Mouse (Mus musculus) right cerebral cortex, postnatal 14 days (tissue): ENCODE results near the gene Slc39a11.
A peak's percentile ranks its signal among the peaks of the same experiment; 100 is the strongest.
"Not testable (repeated sequence)": the region's sequence is repeated elsewhere in the genome, so short reads cannot be mapped to it uniquely, and the experiment has no call there.

Experiments used
- DNase-seq: peaks from one replicate; pipeline ENCODE4 v3.0.0; 2022

Gene Slc39a11

DNA sequence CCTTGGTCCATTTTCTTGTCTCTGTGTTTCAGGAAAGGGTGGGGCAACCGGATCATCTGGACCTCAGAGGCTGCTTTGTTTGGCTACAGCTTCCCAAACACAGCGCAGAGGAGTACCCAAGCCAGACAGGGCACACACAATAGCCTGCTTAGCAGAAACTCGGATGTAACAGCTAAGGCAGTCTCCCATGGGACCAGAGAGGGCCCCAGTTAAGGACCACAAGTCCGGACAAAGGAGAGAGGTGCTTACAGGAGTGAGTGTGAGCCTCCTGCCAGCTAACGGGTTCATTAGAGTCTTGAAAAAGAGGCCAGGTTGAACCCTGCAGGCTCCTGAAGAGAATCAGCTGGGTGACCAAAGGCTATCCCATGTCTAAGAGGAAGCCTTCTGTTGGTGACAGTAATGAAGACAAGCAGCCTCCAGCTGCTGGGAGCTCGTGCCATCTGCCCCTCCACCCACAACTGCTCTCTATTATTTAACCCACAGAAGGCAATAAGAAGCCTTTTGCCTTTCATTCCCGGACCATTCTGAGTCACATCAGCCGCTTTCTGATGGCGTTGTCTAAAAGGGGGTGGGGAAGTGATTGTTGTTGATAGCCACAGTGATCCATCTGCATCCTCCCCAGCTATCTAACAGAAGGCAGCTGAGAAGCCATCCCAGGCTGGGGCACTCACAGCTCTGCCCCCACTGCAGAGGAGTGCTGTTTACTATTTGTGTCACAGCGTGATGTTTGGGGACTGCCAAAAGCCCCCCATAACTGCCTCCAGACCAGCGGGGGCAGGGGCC lies 65.8 kb downstream of the Slc39a11 start:
- no peak for DNase-seq

DNA sequence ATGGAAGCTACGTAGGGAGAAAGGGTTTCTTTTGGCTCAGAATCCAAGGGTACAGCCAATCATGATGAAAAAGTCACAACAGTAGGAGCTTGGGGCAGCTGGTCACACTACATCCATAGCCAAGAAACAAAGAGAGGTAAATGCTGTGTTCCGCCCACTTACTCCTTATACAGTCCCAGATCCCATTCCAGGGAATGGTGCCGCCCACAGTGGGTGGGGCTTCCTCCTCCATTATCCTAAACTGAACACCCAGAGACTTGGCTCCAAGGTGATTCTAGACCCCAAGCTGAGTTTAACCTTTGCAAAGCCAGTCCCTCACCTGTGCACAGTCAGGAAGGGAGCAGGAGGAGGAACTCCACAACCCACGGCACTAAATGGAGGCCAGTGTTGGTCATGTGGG lies 72.7 kb downstream of the Slc39a11 start:
- no peak for DNase-seq

DNA sequence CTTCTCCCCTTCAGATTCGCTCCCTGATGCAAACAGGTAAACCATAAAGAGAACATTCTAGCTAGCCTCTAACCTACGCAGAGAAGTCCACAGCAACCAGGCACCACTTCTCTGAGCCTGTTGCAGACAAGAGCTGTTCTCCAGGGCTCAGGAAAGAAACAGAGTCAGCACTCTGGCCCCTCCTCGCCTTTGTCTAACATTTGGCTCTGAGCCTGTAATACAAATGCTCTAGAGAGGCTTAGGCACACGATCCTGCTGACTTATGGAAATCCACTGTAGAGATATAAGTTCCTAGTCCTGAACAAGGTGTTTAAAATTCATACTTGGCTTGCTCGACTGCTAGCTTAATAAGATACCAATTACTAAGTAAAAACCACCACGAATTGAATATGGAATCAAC lies 77.2 kb downstream of the Slc39a11 start:
- DNase-seq = no peak

DNA sequence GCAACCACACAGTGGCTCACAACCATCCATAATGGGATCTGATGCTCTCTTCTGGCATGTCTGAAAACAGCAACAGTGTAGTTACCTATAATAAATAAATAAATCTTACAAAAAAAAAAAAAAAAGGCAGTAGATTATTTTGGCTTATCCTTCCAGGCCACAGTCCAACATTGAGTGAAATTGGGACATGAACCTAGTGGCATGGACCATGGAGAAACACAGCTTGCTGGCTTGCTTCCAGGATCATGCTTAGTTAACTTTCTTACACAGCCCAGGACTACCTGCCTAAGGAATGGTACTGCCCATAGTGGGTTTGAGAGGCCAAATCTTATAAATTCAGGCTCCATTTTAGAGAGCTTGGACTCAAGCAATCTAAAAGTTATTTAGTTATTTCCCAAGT lies 78.3 kb downstream of the Slc39a11 start:
- DNase-seq = no peak

DNA sequence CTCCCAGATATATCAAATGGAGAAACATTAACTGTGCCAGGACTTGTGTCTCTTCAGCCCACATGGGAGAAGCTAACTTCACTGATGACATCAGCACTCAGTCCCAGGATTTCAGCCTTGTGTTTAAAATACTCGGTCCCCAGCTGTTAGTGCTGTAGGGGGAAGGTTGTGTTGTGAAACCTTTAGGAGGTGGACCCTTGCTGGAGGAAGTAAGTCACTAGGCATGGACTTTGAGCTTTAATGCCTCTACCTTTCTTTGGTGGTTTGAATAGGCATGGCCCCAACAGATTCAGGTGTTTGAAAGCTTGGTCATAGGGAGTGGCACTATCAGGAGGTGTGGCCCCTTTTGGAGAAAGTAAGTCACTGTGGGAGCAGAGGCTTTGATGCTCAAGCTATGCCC lies 80.9 kb downstream of the Slc39a11 start:
- DNase-seq = no peak

DNA sequence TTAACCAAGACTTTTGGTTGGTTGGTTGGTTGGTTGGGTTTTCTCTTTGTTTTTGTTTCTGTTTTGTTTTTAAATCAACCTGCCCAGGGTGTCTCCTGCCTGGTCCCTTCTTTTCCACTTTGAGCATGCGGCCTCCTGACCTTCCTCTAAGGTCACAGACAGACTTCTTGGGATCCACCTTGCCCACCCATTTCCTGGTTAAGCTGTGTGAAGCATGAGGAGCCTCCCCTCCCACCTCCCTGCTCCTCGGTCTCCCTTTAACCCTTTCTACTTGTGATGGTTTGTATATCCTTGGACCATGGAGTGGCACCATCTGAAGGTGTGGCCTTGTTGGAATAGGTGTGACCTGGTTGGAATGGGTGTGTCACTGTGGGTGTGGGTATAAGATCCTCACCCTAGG lies 82.0 kb downstream of the Slc39a11 start:
- not testable (repeated sequence) for DNase-seq

DNA sequence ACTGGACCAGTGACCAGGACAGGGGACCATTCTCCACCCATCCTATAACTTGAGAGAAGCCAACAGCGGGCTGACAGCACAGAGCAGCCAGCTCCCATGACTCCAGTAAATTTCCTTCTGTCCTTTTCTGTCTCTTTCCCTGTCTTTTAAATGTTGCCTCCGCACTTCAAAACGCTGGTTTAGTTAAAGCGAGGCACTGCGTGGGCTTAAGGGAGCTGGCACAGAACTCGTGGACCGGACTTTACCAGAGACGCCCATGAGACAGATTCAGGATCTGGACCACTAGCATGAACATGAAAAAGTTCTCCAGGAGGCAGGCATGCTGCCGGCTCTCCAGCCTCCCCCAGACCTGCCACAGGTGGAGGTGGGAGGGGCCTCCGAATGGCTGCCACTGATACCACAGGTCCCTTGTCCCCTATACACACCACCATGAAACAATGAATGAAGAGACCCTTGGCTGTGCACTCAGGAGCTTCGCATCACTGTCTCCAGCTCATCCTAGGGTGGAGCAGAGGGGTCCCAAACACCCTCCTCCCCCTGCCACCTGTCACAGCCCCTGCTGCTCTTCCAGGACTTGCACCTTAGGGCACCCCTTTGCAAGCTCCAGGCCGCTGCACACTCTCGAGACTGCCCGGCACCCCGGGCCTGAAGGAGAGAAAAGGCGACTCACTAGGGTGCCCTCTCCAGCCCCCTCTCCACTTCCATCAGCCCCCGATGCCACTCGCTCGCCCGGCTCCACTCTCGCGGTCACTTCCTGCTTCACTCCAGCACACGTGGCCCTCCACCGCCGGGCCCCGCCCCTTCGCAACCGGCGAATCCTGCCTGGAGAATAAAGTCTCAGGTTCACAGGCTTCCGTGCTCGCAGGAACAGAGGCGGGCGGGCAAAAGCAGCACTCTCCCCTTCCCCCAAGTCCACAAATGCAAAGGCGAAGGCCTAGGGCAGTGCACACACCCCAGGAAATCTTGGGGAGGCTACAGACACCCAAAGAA lies 84.6 kb downstream of the Slc39a11 start:
- peak; percentile 75 for DNase-seq

DNA sequence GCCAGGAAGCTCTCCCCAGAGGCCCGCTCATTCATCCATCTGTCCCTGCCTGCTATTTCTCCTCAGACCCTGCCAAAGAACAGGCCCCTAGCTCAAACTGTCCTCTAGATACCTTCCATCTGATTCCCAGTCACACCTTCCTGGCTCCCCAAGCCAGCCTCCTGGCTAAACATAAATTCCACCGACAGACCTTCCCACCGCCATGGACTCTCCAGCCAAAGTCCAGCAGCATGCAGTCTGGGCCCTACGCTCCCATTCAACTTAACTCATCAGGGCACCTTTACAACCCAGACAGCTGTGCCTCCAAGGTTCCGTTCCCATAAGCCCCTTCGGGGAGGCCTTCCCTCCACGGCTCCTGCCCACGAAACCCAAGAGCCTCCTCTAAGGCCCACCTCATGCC lies 87.6 kb downstream of the Slc39a11 start:
- no peak for DNase-seq

DNA sequence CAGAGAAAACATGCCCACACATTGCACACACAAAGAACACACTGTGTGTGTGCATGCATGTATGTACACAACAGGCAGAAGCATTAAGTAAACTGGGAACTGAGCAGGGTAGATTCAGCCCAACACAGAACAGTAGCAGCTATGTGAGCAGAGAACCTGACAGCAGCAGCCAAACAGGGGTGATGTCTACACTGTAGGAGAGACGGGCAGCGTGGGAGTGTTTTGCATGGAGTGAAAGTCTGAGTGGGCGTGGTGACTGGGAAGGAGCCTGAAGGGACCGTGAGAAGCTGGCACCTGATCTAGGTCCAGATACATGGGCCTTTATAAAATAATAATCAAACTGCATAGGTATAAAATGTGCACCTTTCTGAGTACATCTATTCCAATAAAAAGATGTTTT lies 89.7 kb downstream of the Slc39a11 start:
- DNase-seq = no peak

DNA sequence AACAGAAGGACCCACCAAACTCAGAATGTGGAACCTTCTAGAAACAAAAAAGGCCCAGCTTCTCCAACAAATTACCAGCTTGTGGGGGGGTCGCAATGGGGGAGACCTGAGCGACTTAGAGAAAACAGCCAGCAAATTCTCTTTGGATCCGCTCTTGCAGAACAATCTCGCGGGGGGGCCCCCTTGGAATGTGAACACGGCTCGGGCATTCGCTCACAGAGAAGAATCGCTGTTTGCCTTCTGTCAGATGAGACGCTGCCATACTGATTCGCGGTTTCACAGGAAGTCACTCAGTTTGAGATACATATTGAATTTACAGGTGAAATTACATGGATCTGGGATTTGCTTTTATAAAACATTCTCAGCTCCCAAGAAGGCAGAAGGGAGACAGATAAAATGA lies 91.4 kb downstream of the Slc39a11 start:
- no peak for DNase-seq

DNA sequence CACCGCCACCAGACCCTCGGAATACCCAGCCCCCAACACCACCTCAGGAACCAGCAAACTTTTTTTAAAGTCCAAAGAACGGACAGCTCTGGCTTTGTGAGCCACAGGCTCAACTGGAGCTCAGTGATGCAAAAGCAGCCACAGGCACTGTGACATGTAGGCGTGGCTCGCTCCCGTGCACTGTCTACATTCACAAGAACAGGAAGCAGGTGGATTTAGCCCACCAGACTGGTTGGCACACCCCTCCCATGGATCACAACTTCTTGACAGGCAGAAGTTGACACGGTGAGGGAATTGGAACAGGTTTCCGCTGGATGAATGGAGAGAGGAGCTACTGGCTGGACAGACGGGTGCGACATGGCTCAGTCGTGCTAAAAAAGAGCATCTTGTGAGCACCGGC lies 93.7 kb downstream of the Slc39a11 start:
- no peak for DNase-seq

DNA sequence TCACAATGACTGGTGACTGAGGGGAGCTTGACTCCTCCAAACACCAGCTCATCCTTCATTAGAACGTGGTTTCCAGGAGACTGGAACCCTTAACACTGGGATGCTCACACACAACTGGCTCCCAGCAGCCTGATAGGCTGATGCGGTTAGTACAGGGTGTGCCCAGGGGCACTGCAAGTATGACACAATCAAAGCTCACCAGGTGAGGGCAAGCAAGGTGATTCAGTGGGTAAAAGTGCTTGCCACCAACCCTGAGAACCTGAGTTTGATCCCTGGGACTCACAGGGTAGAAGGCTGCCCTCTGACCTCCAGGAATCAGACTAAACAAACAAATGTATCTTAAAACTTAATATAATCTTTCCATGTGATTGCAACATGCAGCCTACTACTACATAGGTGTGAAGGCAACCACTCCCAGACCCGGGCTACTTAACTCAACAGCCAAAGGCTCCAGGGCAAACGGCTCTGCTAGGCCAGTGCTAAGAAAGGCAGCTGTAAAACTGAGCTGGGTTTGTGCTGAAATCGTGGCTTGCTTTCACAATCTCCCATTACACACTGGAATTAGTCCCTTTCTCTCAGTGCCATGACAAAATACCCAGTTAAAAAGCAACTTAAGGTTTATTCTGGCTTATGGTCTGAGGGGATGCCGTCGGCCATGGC lies 95.0 kb downstream of the Slc39a11 start:
- DNase-seq = no peak

DNA sequence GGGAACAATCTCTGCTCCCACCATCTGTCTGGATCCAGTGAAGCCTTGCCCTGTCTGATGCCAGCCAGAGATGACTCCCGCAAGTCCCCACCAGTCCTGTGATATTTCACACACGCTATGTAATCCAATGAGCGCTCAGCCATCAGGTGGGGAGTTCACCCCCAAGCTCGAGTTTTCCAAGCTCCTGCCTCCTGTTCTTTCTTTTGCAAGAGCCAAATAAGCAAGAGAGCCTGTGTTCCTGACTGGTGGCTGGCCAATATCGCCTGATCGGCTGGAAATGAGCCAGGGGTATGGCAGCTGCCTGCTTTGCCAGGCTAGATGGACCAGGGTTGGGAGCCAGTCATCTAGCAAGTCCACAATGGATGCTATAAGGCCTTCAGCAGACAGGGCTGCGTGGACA lies 95.7 kb downstream of the Slc39a11 start:
- DNase-seq = no peak

DNA sequence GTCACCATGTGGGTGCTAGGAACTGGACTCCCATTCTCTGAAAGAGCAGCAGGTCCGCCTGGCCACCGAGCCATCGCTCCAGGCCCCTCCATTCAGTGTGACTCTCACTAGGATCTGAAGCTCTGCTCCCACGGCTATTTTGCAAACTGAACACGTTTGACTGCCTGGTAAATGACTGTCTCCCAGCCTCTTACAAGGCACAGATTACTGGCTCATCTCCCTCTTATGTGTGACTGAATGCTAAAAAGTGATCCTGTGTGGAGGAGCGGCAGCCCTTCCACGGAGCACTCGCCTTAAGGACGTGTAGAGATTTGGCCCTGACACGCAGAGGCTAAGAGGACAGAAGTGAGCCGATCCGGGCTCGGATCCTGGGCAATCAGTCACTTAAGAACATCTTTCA lies 96.3 kb downstream of the Slc39a11 start:
- no peak for DNase-seq

DNA sequence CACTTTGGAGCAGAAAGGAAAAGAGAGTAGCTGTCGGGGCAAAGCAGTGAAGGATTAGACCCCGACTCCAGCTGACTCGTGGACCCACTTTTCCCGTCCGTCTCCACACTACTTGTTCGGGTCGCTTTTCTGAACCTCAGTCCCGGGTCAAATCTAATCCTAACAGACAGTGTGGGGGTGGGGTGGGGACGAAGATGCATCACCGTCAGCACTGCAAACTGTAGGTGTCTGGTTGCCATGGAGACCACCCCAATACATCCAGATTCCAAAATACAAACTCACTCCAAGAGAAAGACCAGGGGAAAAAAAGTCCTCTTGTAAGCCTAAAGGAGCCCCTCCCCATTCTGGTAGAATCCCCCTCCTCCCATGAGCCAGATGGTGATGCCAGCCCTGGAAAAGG lies 97.3 kb downstream of the Slc39a11 start:
- peak; percentile 38 for DNase-seq

DNA sequence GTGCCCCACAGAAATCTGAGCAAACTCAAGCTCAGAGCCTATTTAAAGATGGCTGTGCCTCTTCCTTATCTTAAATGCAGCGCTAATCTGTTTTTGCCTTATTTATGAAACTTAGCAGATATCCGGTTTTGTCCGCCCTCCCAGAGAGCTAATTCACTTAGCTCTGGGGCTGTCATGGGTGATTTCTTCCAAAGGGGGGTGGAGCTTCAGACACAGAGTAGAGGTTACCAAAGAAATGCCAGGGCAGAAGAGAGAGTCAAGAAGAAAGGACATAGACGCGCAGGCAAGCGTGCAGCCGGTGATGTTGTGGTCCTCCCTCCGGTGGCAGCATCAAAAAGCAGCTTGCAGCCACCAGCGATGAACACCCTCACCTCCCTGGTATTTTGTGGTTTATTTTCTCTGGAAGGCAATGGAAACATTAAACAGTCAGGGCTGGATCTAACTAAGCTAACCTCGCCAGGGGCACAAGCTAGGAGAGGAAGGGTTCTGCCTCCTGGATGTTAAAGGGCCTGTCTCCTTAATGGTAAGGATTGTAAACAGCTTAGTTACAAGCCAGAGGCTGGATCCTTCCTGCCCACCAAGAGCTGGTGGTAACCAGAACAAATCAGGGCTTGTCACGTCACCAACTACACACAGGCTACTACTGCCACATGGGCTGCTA lies 103.5 kb downstream of the Slc39a11 start:
- DNase-seq = no peak

DNA sequence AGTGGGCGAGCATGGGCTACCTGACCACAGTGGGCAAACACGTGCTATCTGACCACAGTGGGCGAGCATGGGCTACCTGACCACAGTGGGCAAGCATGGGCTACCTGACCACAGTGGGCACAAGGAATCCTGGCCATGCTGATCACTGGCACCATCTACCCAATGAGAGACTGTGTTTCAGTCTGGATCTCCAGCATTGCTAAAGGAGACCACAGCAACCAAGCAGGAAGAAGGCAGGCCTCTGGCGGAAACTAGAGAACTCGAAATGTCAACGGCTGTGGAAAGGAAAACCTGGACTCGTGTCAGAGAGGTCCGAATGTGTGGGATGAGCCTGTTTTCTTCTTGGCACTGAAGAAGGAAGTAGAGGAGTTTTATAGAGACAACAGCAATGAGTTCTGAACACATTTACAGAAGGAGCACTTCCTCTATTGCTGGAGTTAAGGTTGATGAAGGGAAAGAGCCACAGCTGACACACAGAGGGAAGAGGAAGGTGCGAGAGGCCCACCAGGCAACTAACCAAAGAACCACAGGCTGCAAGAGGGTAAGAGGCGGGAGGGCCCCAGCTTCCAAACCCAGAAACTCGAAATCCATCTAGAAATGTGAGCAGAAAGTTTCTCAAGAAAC lies 105.8 kb downstream of the Slc39a11 start:
- DNase-seq = no peak

DNA sequence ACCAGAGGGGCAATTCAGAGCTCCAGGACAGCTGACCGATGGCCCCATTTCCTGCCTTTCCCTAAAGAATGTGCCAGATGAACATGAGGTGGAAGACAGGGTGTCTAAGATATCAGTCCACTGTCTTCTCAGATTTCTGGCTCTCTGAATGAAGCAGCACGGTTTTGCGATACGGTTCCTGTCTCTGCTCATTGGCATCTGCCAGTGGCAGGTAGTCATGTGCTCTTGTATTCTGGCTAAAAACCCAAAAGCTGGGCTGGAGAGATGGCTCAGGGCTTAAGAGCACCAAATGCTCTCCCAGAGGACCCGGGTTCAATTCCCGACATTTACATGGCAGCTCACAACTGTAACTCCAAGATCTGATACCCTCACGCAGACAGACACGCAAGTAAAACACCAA lies 108.8 kb downstream of the Slc39a11 start:
- DNase-seq = no peak

DNA sequence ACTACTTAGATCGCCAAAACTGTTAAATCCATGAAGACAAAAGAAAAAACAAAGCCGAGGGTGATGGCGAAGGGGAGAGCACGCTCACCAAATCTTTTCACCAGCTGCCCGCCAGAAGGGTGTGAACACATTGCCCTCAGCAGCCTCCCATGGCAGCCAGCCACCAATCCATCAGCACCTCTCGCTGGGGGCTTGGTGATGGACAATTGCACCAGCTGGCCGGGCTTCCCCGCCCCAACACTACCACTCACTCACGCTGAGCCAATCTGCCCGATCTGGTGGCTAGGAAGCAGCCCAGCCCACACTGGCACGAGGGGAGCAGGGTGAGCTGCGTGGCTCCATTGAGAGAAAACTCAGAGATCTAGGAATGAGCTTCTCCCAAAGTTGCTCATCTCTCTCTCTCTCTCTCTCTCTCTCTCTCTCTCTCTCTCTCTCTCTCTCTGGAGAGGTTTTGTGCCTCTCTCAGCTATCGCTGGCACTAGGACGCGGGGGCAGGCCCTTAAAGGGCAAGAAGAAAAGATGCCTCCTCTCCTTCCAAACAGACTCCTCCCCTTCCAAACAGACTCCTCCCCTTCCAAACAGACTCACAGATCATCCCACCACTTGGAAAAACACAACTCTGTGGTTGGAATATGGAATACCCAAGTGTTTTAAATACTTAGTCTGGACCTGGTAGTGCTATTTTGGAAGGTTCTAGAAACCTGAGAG lies 110.2 kb downstream of the Slc39a11 start:
- DNase-seq = peak; percentile 50

DNA sequence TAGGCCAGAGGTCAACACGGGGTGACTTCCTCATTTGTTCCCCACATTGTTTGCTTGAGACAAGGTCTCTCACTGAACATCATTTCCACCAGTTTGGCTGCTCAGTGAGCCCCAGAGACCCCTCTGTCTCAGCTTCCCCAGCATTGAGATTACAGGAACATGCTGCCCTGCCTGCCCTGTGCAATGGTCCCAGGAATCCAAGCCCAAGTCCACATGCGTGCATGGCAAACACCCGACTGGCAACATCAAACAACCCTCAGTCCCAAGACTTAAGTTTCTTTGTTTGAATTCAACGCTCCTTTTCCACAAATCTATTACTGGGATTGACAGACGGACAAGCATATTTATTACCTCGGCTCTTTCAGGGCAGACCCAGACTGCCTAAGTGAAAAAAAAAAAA lies 110.8 kb downstream of the Slc39a11 start:
- DNase-seq = no peak

DNA sequence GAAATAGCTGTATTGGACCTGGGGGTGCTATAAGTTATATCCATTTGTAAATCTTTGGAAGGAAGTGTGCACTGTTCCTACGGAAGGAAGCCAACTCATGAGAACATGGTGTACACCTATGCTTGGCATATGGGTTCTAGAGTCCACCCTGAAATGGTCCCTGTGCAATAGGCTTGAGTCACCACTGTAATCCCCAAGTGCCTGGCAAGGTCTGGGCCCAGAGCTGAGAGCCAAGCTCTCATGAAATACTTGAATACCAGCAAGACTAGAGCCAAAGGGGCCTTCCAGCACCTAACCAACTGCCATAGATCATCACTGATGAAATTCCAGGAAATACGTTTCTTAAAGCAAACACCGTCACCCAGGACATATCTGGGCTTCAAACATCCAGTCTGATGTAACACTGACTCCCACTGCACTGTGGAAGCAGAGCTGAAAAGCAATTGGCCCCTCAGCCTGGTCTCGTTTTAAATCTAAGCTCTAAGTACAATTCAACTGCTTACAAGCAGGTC lies 111.4 kb downstream of the Slc39a11 start:
- no peak for DNase-seq

DNA sequence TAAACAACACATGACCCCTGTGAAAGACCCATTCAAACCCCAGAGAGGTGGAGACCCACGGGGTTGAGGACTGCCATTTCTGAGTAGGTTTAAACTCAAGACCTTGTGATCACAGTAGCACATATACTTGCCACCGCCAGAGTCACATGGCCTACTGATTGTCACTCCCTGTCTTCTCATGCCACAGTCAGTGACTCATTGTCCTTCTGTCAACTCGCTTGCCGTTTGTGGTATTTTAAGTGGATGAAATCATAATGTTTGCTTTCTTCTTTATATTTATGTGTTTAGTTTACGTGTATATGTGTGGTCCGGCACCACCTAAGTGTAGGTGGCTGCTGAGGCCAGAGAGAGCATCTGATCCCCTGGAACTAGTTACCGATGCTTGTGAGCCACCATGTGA lies 112.2 kb downstream of the Slc39a11 start:
- DNase-seq = no peak
